Mouse (Mus musculus): ENCODE results near the gene Gulp1. TPM values are rescaled to one million over a fixed set of nuclear protein-coding genes. Genes with fewer than 3 reads are reported as not detected.
A peak's percentile ranks its signal among the peaks of the same experiment; 100 is the strongest.

Gulp1 gene
- total RNA-seq (2021), result 10 to 100 TPM in 1 of 2 experiments, 1 to 10 TPM in 1; 8.8 to 10.5 TPM
- long read RNA-seq, experiment 1, transcript Gulp1-201 (11 exons, 3,138 nt), result major isoform, 5 of 7 reads
- long read RNA-seq, experiment 1, partial matches to known transcripts, result 0 of 7 reads
- long read RNA-seq, experiment 1, other reads (novel, unspliced or antisense), result 1 of 7 reads
- long read RNA-seq, experiment 2, partial matches to known transcripts, result 0 of 3 reads
- long read RNA-seq, experiment 2, other reads (novel, unspliced or antisense), result 0 of 3 reads

DNA sequence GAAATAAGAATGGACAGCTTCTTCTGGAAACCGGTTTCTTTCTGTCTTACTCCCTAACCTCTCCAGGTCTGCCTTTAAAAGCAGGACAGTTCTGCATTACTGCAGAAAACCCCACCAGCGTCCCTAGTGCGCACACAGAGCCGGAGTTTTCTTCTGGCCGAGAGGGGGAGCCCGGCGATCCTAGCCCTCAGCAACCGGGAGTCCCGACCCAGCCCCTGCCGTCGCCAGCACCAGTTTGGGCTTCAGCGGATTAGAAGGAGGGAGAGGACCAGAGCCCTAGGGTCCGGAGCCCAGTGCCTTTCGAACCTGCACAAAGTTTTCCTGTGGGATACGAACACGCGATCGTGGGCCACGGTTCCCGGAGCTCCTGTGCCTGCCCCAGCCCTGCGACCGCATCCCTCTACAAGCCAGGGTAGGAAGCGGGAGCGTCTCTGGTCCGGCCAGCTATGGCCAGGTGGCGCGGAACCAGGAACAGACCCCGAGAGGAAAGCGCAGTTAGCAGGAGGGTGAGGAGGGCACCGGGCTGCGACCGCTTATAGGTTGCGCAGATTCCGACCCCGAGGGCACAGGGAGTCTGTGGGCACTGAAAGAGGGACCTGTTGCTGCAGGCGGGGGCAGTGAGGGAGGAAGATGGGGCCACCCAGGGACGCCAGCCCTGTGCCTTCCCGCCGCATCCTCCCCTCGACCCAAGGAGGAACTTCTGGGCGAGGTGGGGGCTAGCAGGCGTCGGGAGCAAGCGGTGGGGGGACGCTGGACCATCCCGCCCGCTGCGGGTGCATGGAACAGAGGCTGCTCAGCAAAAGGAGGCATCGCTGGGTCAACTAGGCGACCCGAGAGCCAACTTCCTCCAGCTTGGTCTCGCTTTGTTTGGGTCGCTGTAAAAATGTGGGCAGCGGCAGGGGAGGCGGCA, at the start of gene Gulp1:
Gene Gulp1 (plus strand): TSS at position 51 of the 910 bp plus-strand sequence.
- DNase-seq, result peak; percentile 81
- intact Hi-C loops (cut with DNase I), result loop anchor here (5.0 to 10.0 kb wide), 3 partner anchors 191 to 1457 kb away; partner anchors contain the start of genes AI597479 and Tgfbrap1

DNA sequence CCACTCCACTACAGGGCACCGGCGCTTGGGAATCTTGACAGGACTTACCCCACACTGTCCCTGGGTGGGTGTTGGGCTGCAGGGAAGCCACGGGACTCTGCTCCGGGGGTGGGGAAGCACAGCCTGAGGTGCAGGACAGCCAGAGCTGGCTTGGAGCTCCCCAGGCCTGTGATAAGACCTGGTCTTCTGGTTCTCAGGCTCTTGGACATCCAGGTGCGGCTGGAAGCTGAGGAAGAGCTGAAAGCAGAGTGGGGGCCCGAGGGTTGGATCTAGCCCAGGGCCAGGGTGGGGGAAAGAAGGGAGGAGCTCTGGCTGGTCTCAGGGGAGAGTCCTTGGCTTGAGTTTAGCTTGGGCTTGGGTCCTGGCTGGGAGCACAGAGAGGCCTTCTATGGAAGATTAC, 1.1 kb upstream of the Gulp1 start:
- peak in 1 of 2 experiments; percentile 4 for DNase-seq
- intact Hi-C loops (cut with DNase I), result loop anchor here (5.0 to 10.0 kb wide), 3 partner anchors 192 to 1455 kb away; partner anchors contain the start of genes AI597479 and Tgfbrap1

DNA sequence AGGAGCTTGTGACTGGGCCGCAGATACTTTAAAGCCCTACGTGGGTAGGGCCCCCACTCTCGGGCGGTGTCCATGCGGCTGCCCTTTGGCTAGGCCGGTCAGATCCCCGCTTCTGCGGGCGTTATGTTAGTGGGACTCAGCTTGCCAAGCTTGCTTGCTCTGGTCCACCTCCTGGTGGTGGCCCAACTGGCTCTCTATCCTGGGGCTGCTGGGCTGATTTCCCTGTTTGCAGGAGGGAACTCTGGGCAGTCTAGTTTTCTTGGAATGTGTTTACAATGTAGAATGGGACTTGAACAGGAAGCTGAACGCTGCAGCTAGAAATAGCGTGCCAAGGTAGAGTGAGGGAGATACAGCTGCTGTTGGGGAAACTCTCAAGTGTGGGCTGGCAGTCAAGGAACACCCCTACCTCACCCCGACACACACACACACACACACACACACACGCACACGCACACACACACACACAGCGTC, 1.1 kb downstream of the Gulp1 start:
- intact Hi-C loops (cut with DNase I), result loop anchor here (5.0 to 10.0 kb wide), 3 partner anchors 190 to 1458 kb away; partner anchors contain the start of genes AI597479 and Tgfbrap1
- DNase-seq, result peak; percentile 67 to 70

DNA sequence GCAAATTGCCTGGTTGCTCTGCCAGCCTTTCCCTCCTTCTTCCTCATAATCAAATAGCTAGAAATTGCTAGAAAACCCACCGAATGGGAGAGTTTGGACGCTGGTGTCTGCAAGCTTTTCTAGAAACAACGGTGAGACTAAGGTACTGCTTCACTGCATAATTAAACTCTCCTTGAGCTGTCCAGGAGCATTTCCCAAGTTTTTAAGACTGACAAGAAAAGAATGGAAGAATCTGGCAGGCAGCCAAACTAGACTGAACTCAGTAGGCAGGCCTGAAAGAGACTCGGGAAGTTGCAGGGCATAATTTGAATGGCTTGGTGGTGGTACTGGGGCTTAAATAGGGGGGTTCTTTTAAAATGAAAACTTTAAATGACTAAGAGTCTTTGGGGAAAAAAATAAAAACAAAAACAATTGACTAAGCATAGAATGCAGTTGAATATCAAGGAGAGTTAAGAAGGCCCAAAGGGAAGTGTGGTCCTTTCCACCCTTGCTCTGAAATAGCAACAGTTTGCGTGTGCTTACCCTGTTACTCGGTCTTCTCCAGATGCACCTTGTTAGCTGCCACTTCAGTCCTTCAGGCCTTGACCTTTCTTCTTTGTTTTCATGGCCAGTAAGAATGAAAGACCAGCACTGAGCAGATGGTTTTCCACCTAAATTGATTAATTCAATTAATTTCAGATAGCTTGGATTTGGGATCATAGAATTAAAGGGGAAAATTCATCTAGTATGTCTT, 2.0 kb downstream of the Gulp1 start:
- peak; percentile 44 to 59 for DNase-seq
- intact Hi-C loops (cut with DNase I), result loop anchor here (5.0 to 10.0 kb wide), 3 partner anchors 189 to 1459 kb away; partner anchors contain the start of genes AI597479 and Tgfbrap1

DNA sequence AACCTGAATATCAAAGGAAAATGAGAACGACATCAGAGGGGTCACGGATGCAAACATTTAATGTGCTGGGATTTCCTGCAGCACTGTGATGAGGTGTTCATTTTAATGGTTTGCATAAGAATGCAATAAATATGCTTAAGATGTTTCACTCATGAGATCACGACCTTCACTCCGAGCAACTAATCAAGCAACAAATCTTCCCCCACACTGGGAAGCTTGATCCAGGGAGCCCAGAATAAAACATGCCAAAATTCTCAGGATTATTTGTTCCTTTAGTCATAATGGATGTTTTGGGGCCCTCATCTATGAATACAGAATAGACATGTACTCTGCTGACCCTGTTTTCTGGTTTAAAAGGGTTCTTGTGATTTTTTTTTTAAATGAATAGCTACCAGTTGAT, 16.1 kb downstream of the Gulp1 start:
- intact Hi-C loops (cut with DNase I), result no loop called here
- DNase-seq, result no peak

DNA sequence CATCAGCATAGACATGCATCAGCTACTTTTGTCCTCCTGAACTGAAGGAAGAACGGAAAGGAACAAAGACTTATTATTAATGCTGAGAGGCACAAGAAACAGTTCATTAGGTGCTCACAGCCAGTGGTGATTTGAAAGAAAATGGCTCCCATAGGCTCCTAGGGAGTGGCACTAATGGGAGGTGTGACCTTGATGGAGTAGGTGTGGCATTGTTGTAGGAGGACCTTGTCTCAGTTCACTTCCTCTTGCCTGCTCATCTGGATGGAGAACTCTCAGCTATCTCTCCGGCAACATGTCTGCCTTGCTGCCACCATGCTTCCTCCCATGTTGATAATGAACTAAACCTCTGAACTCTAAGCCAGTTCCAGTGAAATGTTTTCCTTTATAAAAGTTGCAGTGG, 17.0 kb downstream of the Gulp1 start:
- intact Hi-C loops (cut with DNase I), result no loop called here

DNA sequence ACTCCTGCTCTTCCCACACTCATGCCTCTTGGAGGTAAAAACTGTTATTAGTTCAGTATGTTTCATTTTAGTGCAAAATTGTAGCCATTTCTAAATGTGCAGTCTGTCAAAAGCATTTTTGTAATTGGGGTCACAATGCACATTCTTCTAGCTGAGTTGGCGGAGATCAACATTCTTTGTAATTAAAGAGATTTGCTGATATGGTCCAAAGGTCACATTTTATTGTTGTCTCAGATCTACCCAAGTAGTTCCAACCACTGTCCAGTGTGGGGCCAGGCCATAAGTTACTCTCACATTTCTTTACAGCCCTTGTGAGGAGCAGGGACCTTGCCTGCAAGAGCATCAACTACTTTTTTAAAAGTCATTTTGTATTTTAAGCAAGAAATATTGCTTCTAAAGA, 24.7 kb downstream of the Gulp1 start:
- no peak for DNase-seq
- intact Hi-C loops (cut with DNase I), result no loop called here

More for the DNA sequence above, 17.0 kb downstream of the Gulp1 start:
- DNase-seq, result no peak

DNA sequence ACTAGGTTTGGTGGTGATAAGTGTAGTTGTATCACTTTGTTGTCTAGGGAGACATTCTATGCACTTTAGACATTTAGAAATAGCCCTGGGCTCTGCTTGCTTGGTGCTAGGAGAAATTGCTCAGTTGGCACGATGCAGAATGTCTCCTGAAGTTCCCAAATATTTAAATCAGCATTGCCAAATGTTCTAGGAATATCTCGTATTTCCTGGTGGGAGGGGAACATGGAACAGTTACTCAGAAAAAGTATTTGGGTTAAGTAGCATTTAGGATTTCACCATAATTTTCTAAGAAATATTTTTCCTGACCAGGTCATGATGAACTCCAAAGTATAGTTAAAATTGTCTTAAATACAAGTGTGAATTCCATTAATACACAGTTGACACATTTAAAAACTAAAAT, 25.3 kb downstream of the Gulp1 start:
- no peak for DNase-seq
- intact Hi-C loops (cut with DNase I), result no loop called here

DNA sequence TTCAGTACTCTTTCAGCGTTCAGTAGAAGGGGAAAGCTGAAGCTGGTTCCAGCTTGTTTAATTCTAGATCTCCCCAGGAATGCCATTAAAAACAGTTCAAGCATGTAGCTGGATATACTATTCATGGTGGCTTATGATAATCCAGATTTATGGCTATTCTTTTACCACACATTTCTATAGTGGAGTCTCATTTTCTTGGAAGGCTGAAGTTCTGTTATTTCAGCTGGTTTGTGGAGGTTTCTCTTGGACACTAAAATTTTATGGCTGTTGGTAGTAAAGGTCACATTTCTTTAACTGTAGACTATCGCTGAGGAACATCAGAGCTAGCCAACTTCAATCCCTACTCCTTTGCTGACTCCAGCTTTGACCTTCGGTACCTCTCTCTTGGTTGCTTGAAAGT, 29.1 kb downstream of the Gulp1 start:
- intact Hi-C loops (cut with DNase I), result no loop called here
- DNase-seq, result no peak

DNA sequence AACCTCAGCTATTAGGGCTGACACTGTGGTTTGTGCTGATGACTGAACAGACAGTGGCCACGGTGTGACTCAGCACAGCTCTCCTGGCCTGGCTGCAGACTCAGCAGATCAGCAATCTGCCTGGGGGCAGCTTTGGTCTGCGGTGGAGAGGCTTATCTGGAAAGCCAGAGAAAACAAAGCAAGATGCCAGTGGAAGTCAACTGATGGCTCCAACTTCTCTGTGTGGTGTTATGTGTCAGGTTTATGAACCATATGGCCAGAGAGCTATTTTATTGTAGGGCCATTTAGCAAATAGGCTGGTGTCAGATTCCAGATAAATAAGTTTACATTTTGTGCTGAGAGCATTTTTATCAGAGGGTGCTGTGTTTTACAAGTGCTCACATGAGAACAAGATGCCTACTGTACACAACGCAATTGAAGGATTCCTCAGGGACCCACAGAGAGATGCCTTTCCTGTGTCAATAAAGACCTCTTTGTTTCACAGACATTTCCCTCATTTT, 33.6 kb downstream of the Gulp1 start:
- intact Hi-C loops (cut with DNase I), result no loop called here
- DNase-seq, result peak in 1 of 2 experiments; percentile 6

DNA sequence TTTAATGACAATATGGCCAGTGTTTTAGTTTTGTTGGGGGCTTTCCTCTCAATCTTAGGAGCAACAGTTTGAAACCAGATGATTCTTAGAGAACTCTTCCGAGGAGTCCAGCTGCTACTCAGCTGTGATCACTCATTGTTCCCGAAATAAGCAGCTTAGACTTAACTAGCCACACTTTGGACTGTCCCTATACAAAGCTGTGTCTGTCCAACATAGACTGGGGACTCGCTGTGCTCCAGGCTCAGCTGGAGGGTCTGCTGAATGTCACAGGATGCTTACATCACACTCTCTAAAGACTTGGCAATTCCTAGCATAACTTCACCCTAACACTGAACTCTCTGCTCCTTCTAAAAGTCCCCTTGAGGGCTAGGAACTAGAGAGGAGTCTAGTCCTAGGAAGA, 40.4 kb downstream of the Gulp1 start:
- peak in 1 of 2 experiments; percentile 13 for DNase-seq
- intact Hi-C loops (cut with DNase I), result no loop called here

DNA sequence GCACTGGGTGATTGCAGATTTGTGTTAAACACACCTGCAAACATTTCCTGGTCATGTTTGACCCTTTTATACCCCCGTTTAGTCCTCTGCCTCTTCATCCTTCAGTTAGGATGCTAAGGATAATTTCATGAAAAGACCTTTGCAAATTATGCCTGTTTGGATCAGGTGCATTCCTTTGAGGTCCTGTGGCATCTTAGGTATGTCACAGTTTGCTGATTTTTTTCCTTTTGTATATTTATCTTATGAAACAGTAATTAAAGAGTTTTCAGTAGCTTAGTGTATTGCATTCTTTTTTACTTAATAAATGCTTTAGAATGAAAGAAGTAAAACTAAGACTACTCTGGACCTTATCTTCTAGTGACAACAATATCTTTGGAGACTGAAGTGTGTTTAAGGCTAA, 41.8 kb downstream of the Gulp1 start:
- intact Hi-C loops (cut with DNase I), result no loop called here
- DNase-seq, result no peak

DNA sequence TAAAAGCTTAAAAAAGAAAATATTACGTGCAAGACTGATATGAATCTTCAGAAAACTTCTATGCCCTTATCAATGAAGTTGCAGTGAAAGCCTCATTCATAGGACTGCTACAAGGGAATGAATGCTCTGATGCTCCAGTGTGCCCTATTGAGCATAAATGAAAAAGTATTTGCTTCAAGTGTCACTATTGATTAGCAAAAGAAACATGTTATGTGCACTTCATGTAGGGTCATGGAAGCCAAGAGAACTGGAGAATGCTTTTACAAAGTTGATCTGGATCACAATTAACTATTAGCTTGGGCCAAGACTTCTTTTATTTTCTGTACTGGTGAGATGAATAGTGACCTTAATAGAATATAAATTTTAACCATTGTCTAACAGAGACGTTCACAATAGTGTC, 47.0 kb downstream of the Gulp1 start:
- no peak for DNase-seq
- intact Hi-C loops (cut with DNase I), result no loop called here

DNA sequence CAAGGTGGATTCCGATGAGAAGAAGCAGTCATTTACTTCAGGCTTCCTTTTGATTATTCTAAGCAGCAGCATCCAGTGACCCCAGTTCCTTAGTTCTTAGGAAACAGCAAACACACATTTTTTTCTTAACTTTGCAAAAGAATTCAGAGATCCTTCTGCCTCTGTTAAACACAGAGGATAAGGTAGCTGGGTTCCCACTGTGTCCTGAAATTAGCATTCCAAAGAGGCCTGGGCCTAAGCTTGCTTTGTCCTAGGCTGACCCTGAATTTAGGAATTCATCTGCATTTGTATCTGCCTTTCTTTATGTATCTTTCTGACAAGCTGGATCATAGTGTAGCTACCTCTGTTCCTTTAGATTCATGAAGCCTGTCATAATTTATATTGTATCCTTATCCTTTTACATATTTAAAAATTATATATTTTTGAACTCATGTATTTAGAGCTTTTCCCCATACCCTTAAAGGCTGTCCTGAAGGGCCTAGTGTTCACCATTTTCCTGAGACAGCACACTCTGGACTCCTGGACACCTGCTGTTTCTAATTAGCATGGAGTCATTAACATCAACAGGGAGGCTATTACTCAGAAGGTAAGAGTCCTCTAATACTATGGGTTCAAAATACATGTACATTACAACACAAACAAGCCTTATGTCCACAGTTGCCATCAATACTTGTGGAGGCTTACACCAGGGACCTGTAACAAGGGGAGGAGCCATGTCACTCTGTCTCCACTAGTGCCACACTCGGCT, 62.2 kb downstream of the Gulp1 start:
- intact Hi-C loops (cut with DNase I), result no loop called here
- no peak for DNase-seq

DNA sequence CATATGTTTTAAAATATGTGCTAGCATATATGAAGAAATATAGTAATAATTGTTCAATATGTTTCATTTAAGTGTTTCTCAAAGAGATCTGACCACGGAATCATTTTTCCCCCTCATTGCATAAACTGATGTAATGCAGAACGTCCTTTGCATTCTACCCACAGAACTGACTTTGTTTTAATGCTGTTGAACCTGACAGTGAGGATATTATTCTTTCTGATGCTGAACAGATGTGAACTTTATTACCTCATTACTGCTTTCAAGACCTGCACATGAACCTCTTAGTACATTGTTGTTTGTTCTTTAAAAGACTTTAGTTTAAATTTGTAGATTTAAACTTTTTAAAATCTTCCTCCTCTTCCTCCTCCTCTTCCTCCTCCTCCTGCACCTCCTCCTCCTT, 67.4 kb downstream of the Gulp1 start:
- no peak for DNase-seq
- intact Hi-C loops (cut with DNase I), result no loop called here

DNA sequence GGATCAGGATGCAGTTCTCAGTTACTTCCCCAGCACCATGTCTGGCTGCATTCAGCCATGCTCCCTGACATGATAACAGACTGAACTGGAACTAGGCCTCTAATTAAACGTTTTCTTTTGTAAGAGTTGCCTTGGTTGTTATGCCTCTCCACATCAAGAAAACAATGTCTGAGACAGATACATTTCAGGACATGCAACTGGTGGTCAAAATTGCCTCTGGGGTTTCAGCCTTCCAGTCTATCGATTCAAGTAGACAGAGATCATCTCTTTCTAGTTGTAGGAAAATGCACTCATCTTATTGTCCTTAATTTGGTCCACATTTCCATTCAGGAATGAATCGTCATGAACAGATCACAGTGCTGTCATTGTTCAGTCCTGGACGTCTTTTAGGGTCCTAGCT, 83.2 kb downstream of the Gulp1 start:
- intact Hi-C loops (cut with DNase I), result no loop called here
- no peak for DNase-seq

DNA sequence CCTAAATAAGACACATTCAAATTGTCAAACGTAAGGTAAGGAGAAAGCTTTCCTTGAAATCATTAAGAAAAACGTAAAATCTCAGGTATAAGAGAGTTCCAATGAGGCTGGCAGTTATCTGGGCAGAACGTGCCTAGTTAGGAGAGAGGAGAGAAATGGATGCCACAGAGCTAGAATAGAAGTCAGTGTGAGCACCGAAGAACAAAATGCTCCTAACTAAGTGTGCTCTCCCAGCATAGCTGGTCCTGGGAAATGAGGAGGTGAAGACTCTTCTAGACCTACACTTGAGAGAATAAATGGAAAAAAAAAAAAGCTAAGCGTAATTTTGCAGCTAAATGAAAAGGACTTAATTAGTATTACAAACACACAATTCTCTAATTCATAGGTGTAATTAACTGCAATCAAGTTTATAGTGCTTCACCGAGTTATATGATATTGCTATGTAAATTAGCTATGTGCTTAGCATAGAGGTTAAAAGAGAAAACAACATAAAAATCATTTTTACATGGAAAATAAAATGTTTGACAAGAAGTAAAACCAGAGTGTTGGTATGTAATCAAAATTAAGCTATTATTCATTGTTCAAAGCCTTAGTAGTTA, 94.5 kb downstream of the Gulp1 start:
- DNase-seq, result no peak
- intact Hi-C loops (cut with DNase I), result no loop called here

DNA sequence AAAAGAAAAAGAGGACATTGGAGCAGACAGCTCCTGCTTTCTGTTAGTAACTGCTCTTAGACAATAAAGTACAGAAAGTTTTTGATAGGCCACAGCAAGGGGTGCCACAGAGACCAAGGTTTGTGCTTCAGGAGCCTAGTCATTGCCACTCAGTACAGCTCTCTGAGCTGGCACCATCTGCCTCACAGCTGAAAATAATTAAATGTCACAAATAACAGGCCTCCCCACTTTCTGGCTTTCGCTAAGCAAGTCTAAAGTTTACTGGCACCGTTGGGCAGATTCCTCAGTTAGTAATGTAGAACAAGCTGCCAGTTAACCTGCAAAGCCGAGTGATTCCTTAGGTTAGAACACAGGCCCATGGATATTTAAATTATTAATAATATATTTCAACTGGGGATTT, 127.7 kb downstream of the Gulp1 start:
- intact Hi-C loops (cut with DNase I), result no loop called here
- no peak for DNase-seq

DNA sequence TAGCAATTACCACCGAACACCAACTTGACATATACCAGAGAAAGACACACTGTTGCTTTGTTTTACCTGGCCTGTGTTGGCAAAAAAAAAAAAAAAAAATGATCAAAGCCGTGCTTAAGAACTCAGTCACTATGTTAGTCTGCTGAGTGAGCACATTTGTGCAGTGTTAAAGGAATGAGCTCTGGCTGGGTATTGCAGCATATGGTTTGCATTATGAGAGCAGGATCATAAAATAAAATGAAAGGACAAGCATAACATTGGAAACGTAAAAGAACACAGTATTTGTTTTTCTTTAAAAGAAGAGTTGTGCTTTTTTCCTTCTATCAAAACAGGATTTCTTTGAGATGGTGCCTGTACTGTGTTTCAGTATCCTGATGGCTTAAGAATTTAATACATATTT, 128.1 kb downstream of the Gulp1 start:
- intact Hi-C loops (cut with DNase I), result no loop called here
- no peak for DNase-seq
